Mouse (Mus musculus): Measurements from ENCODE around the gene Fbxo30.

The Fbxo30 gene

DNA sequence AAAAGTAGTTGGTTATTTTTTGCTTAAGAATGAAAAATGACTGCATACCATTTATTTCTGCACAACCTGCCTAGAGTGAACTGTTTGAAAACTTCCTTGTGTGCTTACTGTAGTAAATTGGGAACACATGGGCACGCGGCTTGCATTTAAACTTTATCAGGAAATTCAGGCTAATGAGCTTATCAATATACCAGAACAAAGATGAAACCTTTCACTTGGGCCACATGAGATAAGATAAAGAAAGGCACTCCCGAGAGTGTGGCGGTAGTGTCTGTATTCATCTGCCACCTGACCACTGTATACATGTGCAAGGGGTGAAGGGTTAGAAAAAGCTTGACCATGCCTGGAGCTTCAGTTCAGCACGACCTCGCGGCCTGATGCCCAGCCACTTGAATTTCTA lies 41.2 kb downstream of the Fbxo30 start:
- no peak for DNase-seq (ENCODE audit: low spot score in 2 of 2)

DNA sequence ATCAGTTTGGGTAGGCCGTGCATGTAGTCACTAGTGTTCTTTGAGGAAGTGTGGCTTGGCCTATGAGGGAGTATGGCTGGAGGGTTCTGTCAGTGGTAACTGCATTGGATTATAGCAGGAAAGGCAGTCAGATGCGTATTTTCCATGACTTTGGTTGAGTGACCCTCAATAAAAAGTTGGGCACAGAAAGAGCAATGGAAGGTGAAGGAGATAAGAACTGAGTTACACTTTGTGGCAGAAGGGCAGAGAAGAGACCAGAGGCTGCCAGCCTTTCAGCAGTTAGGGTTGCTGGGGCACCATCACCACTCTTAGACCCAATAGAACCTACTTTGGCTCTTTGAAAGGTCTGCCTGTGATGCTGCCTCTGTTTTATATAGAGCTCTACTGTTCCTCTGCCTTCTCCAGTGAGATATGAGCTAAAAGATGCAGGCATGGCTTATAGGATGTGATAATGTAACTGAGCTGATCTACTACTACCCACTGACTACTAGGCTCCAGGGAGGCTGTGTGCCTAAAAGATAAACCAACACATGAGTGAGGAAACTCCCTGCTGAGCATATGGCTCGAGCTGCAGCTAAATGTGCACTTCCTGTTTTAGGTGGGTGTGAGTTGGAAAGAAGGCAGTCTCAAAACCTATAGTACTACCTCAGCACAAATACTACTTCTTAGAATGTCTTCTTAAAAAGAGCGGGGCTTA lies 42.2 kb downstream of the Fbxo30 start:
- peak in 1 of 2 experiments; percentile 39 for DNase-seq (ENCODE audit: low spot score in 2 of 2)

DNA sequence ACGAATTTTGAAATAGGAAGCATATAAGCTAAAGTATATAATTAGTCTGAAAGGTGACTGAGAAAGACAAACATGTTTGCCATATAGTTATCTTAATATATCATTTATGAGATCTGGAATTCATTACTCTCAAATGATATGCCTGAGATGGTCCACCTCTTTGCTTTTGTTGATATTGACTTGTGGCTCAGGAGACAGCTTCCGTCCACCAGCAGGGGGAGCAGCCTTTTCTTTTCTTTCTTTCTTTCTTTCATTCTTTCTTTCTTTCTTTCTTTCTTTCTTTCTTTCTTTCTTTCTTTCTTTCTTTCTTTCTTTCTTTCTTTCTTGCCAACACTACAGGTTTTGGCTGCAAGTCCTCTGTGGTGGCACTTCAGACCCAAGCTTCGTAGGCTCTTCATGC lies 45.4 kb downstream of the Fbxo30 start:
- DNase-seq (ENCODE audit: low spot score in 2 of 2), result peak in 1 of 2 experiments; percentile 39

DNA sequence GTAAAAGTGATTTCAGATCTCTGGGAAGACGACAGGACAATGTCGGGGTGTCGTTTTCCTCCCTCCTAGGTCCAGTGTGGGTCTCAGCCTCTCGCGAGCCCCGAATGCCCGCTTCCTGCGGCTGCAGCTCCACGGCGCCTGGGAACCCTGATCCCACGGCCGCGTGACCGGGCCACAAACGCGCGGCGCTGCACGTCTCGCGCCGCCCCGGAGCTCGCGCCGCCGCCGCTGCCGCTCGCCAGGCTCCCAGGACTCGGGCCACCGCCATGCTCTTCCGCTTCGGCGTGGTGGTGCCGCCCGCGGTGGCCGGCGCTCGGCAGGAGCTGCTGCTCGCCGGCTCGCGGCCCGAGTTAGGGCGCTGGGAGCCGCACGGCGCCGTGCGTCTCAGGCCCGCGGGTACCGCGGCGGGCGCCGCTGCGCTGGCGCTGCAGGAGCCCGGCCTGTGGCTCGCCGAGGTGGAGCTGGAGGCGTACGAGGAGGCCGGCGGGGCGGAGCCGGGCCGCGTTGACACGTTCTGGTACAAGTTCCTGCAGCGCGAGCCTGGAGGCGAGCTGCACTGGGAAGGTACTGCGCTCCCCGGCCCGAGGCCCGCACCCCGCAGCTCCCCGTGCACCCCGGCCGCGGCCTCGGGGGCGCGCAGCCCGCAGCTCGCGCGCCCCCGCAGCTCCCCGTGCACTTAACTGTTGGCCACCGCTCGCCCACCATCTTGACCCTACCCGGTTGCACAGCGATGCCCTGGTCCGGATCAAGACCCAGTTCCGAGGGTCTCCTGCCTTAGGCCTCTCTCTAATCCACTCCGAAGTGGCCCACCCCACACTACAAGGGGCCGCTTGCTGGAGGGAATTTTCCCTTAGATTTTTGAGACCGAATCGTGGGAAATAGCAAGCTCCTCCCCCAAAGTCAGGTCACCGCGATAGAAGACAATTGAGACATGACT lies 62.3 kb downstream of the Fbxo30 start, which contains the start of gene Epm2a:
TSS of gene Epm2a (plus strand) at position 200 of the 937 bp plus-strand sequence.
- peak; percentile 64 to 79 for DNase-seq (ENCODE audit: low spot score in 2 of 2)

DNA sequence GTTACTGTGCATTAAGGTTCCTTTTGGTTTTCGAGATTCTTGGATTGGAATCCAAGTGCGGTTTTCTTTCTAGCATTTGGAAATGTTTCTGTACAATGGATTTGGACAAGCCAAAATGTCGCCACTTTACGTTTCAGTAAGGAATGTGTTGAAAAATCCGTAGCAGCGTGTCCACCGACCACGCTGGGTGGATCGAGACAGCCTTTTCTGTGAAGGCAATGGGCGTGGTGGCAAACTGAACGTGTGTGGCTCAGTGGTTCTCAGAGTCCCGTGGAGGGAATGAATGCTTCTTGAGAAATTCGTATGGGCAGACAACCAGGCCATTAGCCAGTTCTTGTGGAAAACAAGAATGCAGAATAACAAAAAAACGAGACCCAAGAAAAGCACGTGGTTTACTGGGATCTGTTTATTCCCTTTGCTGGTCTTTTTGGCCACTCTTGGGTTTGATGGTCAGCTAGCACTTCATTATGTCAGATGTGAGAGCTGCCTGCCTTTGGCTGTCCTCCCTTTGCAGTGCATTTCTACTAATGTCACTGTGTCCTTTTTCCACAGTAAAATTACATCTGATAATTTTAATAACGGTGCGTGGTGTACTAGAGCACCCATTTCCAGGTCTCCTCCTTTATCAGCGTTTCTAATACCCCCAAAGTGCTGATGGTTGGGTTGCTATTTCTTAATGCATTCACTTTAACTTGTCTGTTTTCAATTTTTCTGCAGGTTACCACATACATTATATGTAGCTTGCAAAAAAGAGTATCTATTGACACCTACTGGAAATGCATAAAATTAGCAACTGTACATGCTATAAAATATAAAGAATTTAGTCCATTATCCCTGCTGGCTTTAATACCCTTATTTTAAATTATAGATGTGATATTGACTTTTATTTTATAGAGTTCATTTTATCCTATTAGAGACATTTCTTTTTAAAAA lies 63.7 kb downstream of the Fbxo30 start:
- DNase-seq (ENCODE audit: low spot score in 2 of 2), result no peak
